Mouse (Mus musculus): ENCODE measurements around the gene Slc39a5. TPM values are rescaled to one million over a fixed set of nuclear protein-coding genes. Genes with fewer than 3 reads are reported as not detected.

The Slc39a5 gene
- polyA plus RNA-seq, 1 experiment: not detected

GRCm38 (mm10) chr10:128434681-128435080, 33.7 kb upstream of the Slc39a5 start:
- no peak overlapping the region for H3K27ac ChIP-seq (ENCODE audit: insufficient read depth, low read length)
- H3K4me3 ChIP-seq (ENCODE audit: insufficient read depth, low read length): no peak overlapping the region
- no peaks in the 10 kb centered on the region for H3K4me1 ChIP-seq (ENCODE audit: control insufficient read depth, insufficient read depth, low read length)
- TF ChIP-seq CTCF (IDR thresholded peaks at IDR 0.05; ENCODE audit: borderline replicate concordance, insufficient read depth, low read length) (no peak), POLR2A (IDR thresholded peaks at IDR 0.05; ENCODE audit: low read depth, low read length) (no peak)

GRCm38 (mm10) chr10:128433417-128433816, 32.4 kb upstream of the Slc39a5 start:
- Histone ChIP-seq H3K4me3 (ENCODE audit: insufficient read depth, low read length) (no peak overlapping the region), H3K27ac (ENCODE audit: insufficient read depth, low read length) (no peak overlapping the region), H3K4me1 (ENCODE audit: control insufficient read depth, insufficient read depth, low read length) (no peaks in the 10 kb centered on the region)
- TF ChIP-seq CTCF (IDR thresholded peaks at IDR 0.05; ENCODE audit: borderline replicate concordance, insufficient read depth, low read length): no peak
- TF ChIP-seq POLR2A (IDR thresholded peaks at IDR 0.05; ENCODE audit: low read depth, low read length): no peak

GRCm38 (mm10) chr10:128429454-128429853, 28.4 kb upstream of the Slc39a5 start:
- H3K4me3 ChIP-seq (ENCODE audit: insufficient read depth, low read length): no peak overlapping the region
- no peak for TF ChIP-seq CTCF (IDR thresholded peaks at IDR 0.05; ENCODE audit: borderline replicate concordance, insufficient read depth, low read length)
- TF ChIP-seq POLR2A (IDR thresholded peaks at IDR 0.05; ENCODE audit: low read depth, low read length): no peak
- H3K4me1 ChIP-seq (ENCODE audit: control insufficient read depth, insufficient read depth, low read length): no peaks in the 10 kb centered on the region
- H3K27ac ChIP-seq (ENCODE audit: insufficient read depth, low read length): no peak overlapping the region

- H3K4me1 ChIP-seq (ENCODE audit: control insufficient read depth, insufficient read depth, low read length): no peaks in the 10 kb centered on the region
- H3K4me3 ChIP-seq (ENCODE audit: insufficient read depth, low read length): no peak overlapping the region
- TF ChIP-seq POLR2A (IDR thresholded peaks at IDR 0.05; ENCODE audit: low read depth, low read length): no peak
- TF ChIP-seq CTCF (IDR thresholded peaks at IDR 0.05; ENCODE audit: borderline replicate concordance, insufficient read depth, low read length): no peak
- H3K27ac ChIP-seq (ENCODE audit: insufficient read depth, low read length): no peak overlapping the region
These were observed 28.0 kb upstream of the Slc39a5 start for GRCm38 (mm10) chr10:128429052-128429451.

- Histone ChIP-seq H3K27ac (ENCODE audit: insufficient read depth, low read length) (no peak overlapping the region), H3K4me3 (ENCODE audit: insufficient read depth, low read length) (no peak overlapping the region), H3K4me1 (ENCODE audit: control insufficient read depth, insufficient read depth, low read length) (no peaks in the 10 kb centered on the region)
- TF ChIP-seq CTCF (IDR thresholded peaks at IDR 0.05; ENCODE audit: borderline replicate concordance, insufficient read depth, low read length): no peak
- TF ChIP-seq POLR2A (IDR thresholded peaks at IDR 0.05; ENCODE audit: low read depth, low read length): no peak
These were observed 24.2 kb upstream of the Slc39a5 start for GRCm38 (mm10) chr10:128425260-128425659.

- TF ChIP-seq CTCF (IDR thresholded peaks at IDR 0.05; ENCODE audit: borderline replicate concordance, insufficient read depth, low read length): no peak
- no peak for TF ChIP-seq POLR2A (IDR thresholded peaks at IDR 0.05; ENCODE audit: low read depth, low read length)
- Histone ChIP-seq H3K4me3 (ENCODE audit: insufficient read depth, low read length) (no peak overlapping the region), H3K4me1 (ENCODE audit: control insufficient read depth, insufficient read depth, low read length) (no peaks in the 10 kb centered on the region), H3K27ac (ENCODE audit: insufficient read depth, low read length) (no peak overlapping the region)
These were observed 23.6 kb upstream of the Slc39a5 start for GRCm38 (mm10) chr10:128424604-128425003.

GRCm38 (mm10) chr10:128422426-128422825, 21.4 kb upstream of the Slc39a5 start:
- no peak for TF ChIP-seq CTCF (IDR thresholded peaks at IDR 0.05; ENCODE audit: borderline replicate concordance, insufficient read depth, low read length)
- no peak for TF ChIP-seq POLR2A (IDR thresholded peaks at IDR 0.05; ENCODE audit: low read depth, low read length)
- no peak overlapping the region for H3K4me3 ChIP-seq (ENCODE audit: insufficient read depth, low read length)
- no peak overlapping the region for H3K27ac ChIP-seq (ENCODE audit: insufficient read depth, low read length)
- H3K4me1 ChIP-seq (ENCODE audit: control insufficient read depth, insufficient read depth, low read length): no peaks in the 10 kb centered on the region

GRCm38 (mm10) chr10:128414848-128415247, 13.8 kb upstream of the Slc39a5 start:
- Histone ChIP-seq H3K4me3 (ENCODE audit: insufficient read depth, low read length) (no peak overlapping the region), H3K27ac (ENCODE audit: insufficient read depth, low read length) (no peak overlapping the region), H3K4me1 (ENCODE audit: control insufficient read depth, insufficient read depth, low read length) (peaks cover 10% of the 10 kb centered on the region)
- TF ChIP-seq POLR2A (IDR thresholded peaks at IDR 0.05; ENCODE audit: low read depth, low read length) (no peak), CTCF (IDR thresholded peaks at IDR 0.05; ENCODE audit: borderline replicate concordance, insufficient read depth, low read length) (no peak)

GRCm38 (mm10) chr10:128413076-128413475, 12.0 kb upstream of the Slc39a5 start:
- H3K27ac ChIP-seq (ENCODE audit: insufficient read depth, low read length): no peak overlapping the region
- H3K4me1 ChIP-seq (ENCODE audit: control insufficient read depth, insufficient read depth, low read length): peaks cover 13% of the 10 kb centered on the region
- TF ChIP-seq CTCF (IDR thresholded peaks at IDR 0.05; ENCODE audit: borderline replicate concordance, insufficient read depth, low read length) (no peak), POLR2A (IDR thresholded peaks at IDR 0.05; ENCODE audit: low read depth, low read length) (no peak)
- H3K4me3 ChIP-seq (ENCODE audit: insufficient read depth, low read length): peak overlapping the region; percentile 86

GRCm38 (mm10) chr10:128412558-128412957, 11.5 kb upstream of the Slc39a5 start:
- Histone ChIP-seq H3K4me3 (ENCODE audit: insufficient read depth, low read length) (peak overlapping the region; percentile 86), H3K27ac (ENCODE audit: insufficient read depth, low read length) (no peak overlapping the region), H3K4me1 (ENCODE audit: control insufficient read depth, insufficient read depth, low read length) (peaks cover 13% of the 10 kb centered on the region)
- TF ChIP-seq CTCF (IDR thresholded peaks at IDR 0.05; ENCODE audit: borderline replicate concordance, insufficient read depth, low read length): no peak
- no peak for TF ChIP-seq POLR2A (IDR thresholded peaks at IDR 0.05; ENCODE audit: low read depth, low read length)

- Histone ChIP-seq H3K4me3 (ENCODE audit: insufficient read depth, low read length) (peak overlapping the region; percentile 86), H3K27ac (ENCODE audit: insufficient read depth, low read length) (peak overlapping the region; percentile 41), H3K4me1 (ENCODE audit: control insufficient read depth, insufficient read depth, low read length) (peaks cover 13% of the 10 kb centered on the region)
- TF ChIP-seq POLR2A (IDR thresholded peaks at IDR 0.05; ENCODE audit: low read depth, low read length): no peak
- no peak for TF ChIP-seq CTCF (IDR thresholded peaks at IDR 0.05; ENCODE audit: borderline replicate concordance, insufficient read depth, low read length)
These were observed 11.0 kb upstream of the Slc39a5 start for GRCm38 (mm10) chr10:128412055-128412381.

Measured in embryonic fibroblast, embryonic 13.5 days (primary cell).